Mouse (Mus musculus) limb, embryonic 11.5 days (tissue): ENCODE data around the gene Tbl1x. TPM values are rescaled to one million over a fixed set of nuclear protein-coding genes. Genes with fewer than 3 reads are reported as not detected.
"Not testable (repeated sequence)": the region's sequence is repeated elsewhere in the genome, so short reads cannot be mapped to it uniquely, and the experiment has no call there.

Experiments
- ATAC-seq: fragments of 200-750 bp; cut with Nextera tagmentation; 2 replicates; pipeline ENCODE4 v1.8.0; 2017; ENCODE audit warnings: low read depth; ENCODE audit not compliant: insufficient number of reproducible peaks, low FRiP score, low TSS enrichment
- DNase-seq: peaks from one replicate; pipeline ENCODE4 v3.0.0-alpha.2; 2015; ENCODE audit warnings: low spot score
- H3K27ac ChIP-seq: fragments of 300-500 bp; sonication (generic); replicated peaks from 2 replicates; pipeline ENCODE4 v1.5.1; 2014; ENCODE audit warnings: low read depth, mild to moderate bottlenecking, low read length
- H3K27me3 ChIP-seq: fragments of 300-500 bp; sonication (generic); 2 replicates; pipeline ENCODE4 v1.6.1; 2014; ENCODE audit warnings: mild to moderate bottlenecking, low read length, mixed read lengths; ENCODE audit not compliant: control insufficient read depth, insufficient read depth
- H3K36me3 ChIP-seq: fragments of 300-500 bp; sonication (generic); 2 replicates; pipeline ENCODE4 v1.6.1; 2014; ENCODE audit warnings: mild to moderate bottlenecking, low read length, moderate library complexity, mixed read lengths; ENCODE audit not compliant: control insufficient read depth, insufficient read depth
- H3K4me1 ChIP-seq: fragments of 300-500 bp; sonication (generic); 2 replicates; pipeline ENCODE4 v1.6.1; 2014; ENCODE audit warnings: low read length, mixed read lengths; ENCODE audit not compliant: control insufficient read depth, insufficient read depth
- H3K4me2 ChIP-seq: fragments of 300-500 bp; sonication (generic); 2 replicates; pipeline ENCODE4 v1.6.1; 2014; ENCODE audit warnings: low read depth, mild to moderate bottlenecking, moderate library complexity; ENCODE audit not compliant: severe bottlenecking
- H3K4me3 ChIP-seq: fragments of 300-500 bp; sonication (generic); 2 replicates; pipeline ENCODE4 v1.5.1; 2014; ENCODE audit warnings: low read depth, low read length
- H3K9ac ChIP-seq: fragments of 300-500 bp; sonication (generic); 2 replicates; pipeline ENCODE4 v1.6.1; 2014; ENCODE audit warnings: mild to moderate bottlenecking, low read length
- H3K9me3 ChIP-seq: fragments of 300-500 bp; sonication (generic); 2 replicates; pipeline ENCODE4 v1.6.1; 2016; ENCODE audit warnings: low read length; ENCODE audit not compliant: control insufficient read depth
- WGBS: fragments of 180-500 bp; shearing (Covaris S2); extraction: QIAGEN DNeasy Blood & Tissue Kit; methylation state at CpG from one replicate; pipeline ENCODE4 v1.1.7; 2014; 5-methylcytosine and 5-hydroxymethylcytosine counted together
- polyA plus RNA-seq: library from polyadenylated mRNA; unstranded; fragments of >200 nt; fragmentation: Nextera tagmentation; extraction: Ambion mirVana; gene quantifications from 2 replicates; pipeline ENCODE4 v1.2.1, GENCODE M21; 2014

The Tbl1x gene
- polyA plus RNA-seq, 1 experiment from 2014 or later = 94.4 TPM

GRCm38 (mm10) chrX:77528401-77528800, 17.6 kb downstream of the Tbl1x start:
- no peaks in the 10 kb centered on the region for H3K36me3 ChIP-seq
- H3K9me3 ChIP-seq = no peaks in the 10 kb centered on the region
- H3K27me3 ChIP-seq = no peaks in the 10 kb centered on the region
- 89% methylated on average over 1 of the region's 1 CpGs for WGBS
- no peak for DNase-seq
- no peak overlapping the region for H3K9ac ChIP-seq
- H3K4me2 ChIP-seq = no peak overlapping the region
- no peaks in the 10 kb centered on the region for H3K4me1 ChIP-seq
- H3K27ac ChIP-seq = no peak overlapping the region
- no peak overlapping the region for H3K4me3 ChIP-seq
- no peak for ATAC-seq

GRCm38 (mm10) chrX:77530997-77531396, 20.2 kb downstream of the Tbl1x start:
- Histone ChIP-seq H3K27ac (no peak overlapping the region), H3K36me3 (no peaks in the 10 kb centered on the region), H3K27me3 (no peaks in the 10 kb centered on the region), H3K4me3 (no peak overlapping the region), H3K9me3 (no peaks in the 10 kb centered on the region), H3K4me1 (no peaks in the 10 kb centered on the region), H3K9ac (no peak overlapping the region), H3K4me2 (no peak overlapping the region)
- DNase-seq (no peak), ATAC-seq (no peak)
- 94% methylated on average over 3 of the region's 5 CpGs for WGBS

- no peak for DNase-seq
- no peaks in the 10 kb centered on the region for H3K27me3 ChIP-seq
- H3K9ac ChIP-seq = no peak overlapping the region
- H3K4me1 ChIP-seq = no peaks in the 10 kb centered on the region
- H3K27ac ChIP-seq = no peak overlapping the region
- H3K9me3 ChIP-seq = no peaks in the 10 kb centered on the region
- ATAC-seq = no peak
- H3K4me3 ChIP-seq = no peak overlapping the region
- H3K4me2 ChIP-seq = no peak overlapping the region
- WGBS = 84% methylated on average over 2 of the region's 2 CpGs
- no peaks in the 10 kb centered on the region for H3K36me3 ChIP-seq
Measured at GRCm38 (mm10) chrX:77533922-77534321, 23.1 kb downstream of the Tbl1x start.

- H3K27me3 ChIP-seq, H3K9ac ChIP-seq, H3K4me2 ChIP-seq, DNase-seq, ATAC-seq, H3K4me1 ChIP-seq, H3K9me3 ChIP-seq, H3K4me3 ChIP-seq, H3K27ac ChIP-seq, H3K36me3 ChIP-seq: not testable (repeated sequence)
- 87% methylated on average over 4 of the region's 4 CpGs for WGBS
Measured at GRCm38 (mm10) chrX:77539770-77540169, 29.0 kb downstream of the Tbl1x start.

GRCm38 (mm10) chrX:77544003-77544402, 33.2 kb downstream of the Tbl1x start:
- no peaks in the 10 kb centered on the region for H3K36me3 ChIP-seq
- no peak overlapping the region for H3K4me2 ChIP-seq
- ATAC-seq (no peak), DNase-seq (no peak)
- no peak overlapping the region for H3K27ac ChIP-seq
- no peak overlapping the region for H3K9ac ChIP-seq
- H3K4me3 ChIP-seq = no peak overlapping the region
- H3K4me1 ChIP-seq = no peaks in the 10 kb centered on the region
- H3K9me3 ChIP-seq = no peaks in the 10 kb centered on the region
- H3K27me3 ChIP-seq = no peaks in the 10 kb centered on the region

GRCm38 (mm10) chrX:77544550-77544949, 33.7 kb downstream of the Tbl1x start:
- Histone ChIP-seq H3K9ac (no peak overlapping the region), H3K27me3 (no peaks in the 10 kb centered on the region), H3K4me2 (no peak overlapping the region), H3K9me3 (no peaks in the 10 kb centered on the region), H3K4me1 (no peaks in the 10 kb centered on the region), H3K36me3 (no peaks in the 10 kb centered on the region), H3K27ac (no peak overlapping the region), H3K4me3 (no peak overlapping the region)
- 79% methylated on average over 4 of the region's 4 CpGs for WGBS
- ATAC-seq = no peak
- DNase-seq = no peak

GRCm38 (mm10) chrX:77545362-77546078, 34.7 kb downstream of the Tbl1x start:
- ATAC-seq = no peak
- Histone ChIP-seq H3K27ac (no peak overlapping the region), H3K27me3 (no peaks in the 10 kb centered on the region), H3K4me2 (no peak overlapping the region), H3K36me3 (no peaks in the 10 kb centered on the region), H3K4me3 (no peak overlapping the region), H3K4me1 (no peaks in the 10 kb centered on the region), H3K9ac (no peak overlapping the region), H3K9me3 (no peaks in the 10 kb centered on the region)
- no peak for DNase-seq

- no peak overlapping the region for H3K4me3 ChIP-seq
- no peaks in the 10 kb centered on the region for H3K4me1 ChIP-seq
- ATAC-seq (no peak), DNase-seq (no peak)
- H3K4me2 ChIP-seq = no peak overlapping the region
- no peaks in the 10 kb centered on the region for H3K27me3 ChIP-seq
- H3K9me3 ChIP-seq = no peaks in the 10 kb centered on the region
- H3K9ac ChIP-seq = no peak overlapping the region
- no peak overlapping the region for H3K27ac ChIP-seq
- WGBS = 92% methylated on average over 1 of the region's 1 CpGs
- no peaks in the 10 kb centered on the region for H3K36me3 ChIP-seq
Measured at GRCm38 (mm10) chrX:77546448-77546847, 35.6 kb downstream of the Tbl1x start.

GRCm38 (mm10) chrX:77548951-77549350, 38.1 kb downstream of the Tbl1x start:
- H3K4me1 ChIP-seq = no peaks in the 10 kb centered on the region
- 87% methylated on average over 1 of the region's 1 CpGs for WGBS
- H3K9me3 ChIP-seq = no peaks in the 10 kb centered on the region
- no peak overlapping the region for H3K9ac ChIP-seq
- no peaks in the 10 kb centered on the region for H3K36me3 ChIP-seq
- no peak overlapping the region for H3K27ac ChIP-seq
- no peak overlapping the region for H3K4me2 ChIP-seq
- ATAC-seq (no peak), DNase-seq (no peak)
- H3K4me3 ChIP-seq = no peak overlapping the region
- H3K27me3 ChIP-seq = no peaks in the 10 kb centered on the region
